Mouse (Mus musculus) heart, embryonic 14.5 days (tissue): ENCODE data around the gene Abca16. TPM values are rescaled to one million over a fixed set of nuclear protein-coding genes. Genes with fewer than 3 reads are reported as not detected.
A peak's percentile ranks its signal among the peaks of the same experiment; 100 is the strongest.

Experiments used
- ATAC-seq: fragments of 200-750 bp; cut with Nextera tagmentation; 2 replicates; pipeline ENCODE4 v1.8.0; 2017; ENCODE audit warnings: low read depth, moderate TSS enrichment; ENCODE audit not compliant: insufficient number of reproducible peaks, insufficient read depth, low FRiP score
- H3K27ac ChIP-seq, 2 experiments: fragments of 200-500 bp in 1 of 2; fragments of 300-500 bp in 1 of 2; sonication (generic) in 1 of 2; replicated peaks in 1 of 2; 2 replicates each; pipeline ENCODE4 v1.5.1; 2012 to 2014; ENCODE audit warnings: low read depth in 2 of 2, low read length in 2 of 2, control low read depth in 1 of 2, mild to moderate bottlenecking in 1 of 2, mixed read lengths in 1 of 2; ENCODE audit not compliant: control insufficient read depth in 1 of 2, insufficient read depth in 1 of 2
- H3K27me3 ChIP-seq: fragments of 300-500 bp; sonication (generic); 2 replicates; pipeline ENCODE4 v1.6.1; 2014; ENCODE audit warnings: mild to moderate bottlenecking, low read length, control low read depth; ENCODE audit not compliant: control insufficient read depth, insufficient read depth
- H3K36me3 ChIP-seq: fragments of 300-500 bp; sonication (generic); 2 replicates; pipeline ENCODE4 v1.6.1; 2014; ENCODE audit warnings: mild to moderate bottlenecking, control low read depth, low read length, mixed read lengths; ENCODE audit not compliant: control insufficient read depth, insufficient read depth
- H3K4me1 ChIP-seq, 2 experiments: fragments of 200-500 bp in 1 of 2; fragments of 300-500 bp in 1 of 2; sonication (generic) in 1 of 2; 2 replicates each; pipeline ENCODE4 v1.6.1; 2012 to 2014; ENCODE audit warnings: low read length in 2 of 2, control low read depth in 1 of 2, mixed read lengths in 1 of 2; ENCODE audit not compliant: control insufficient read depth in 2 of 2, insufficient read depth in 2 of 2
- H3K4me2 ChIP-seq: fragments of 300-500 bp; sonication (generic); 2 replicates; pipeline ENCODE4 v1.6.1; 2014; ENCODE audit warnings: mild to moderate bottlenecking, low read length
- H3K4me3 ChIP-seq, 2 experiments: fragments of 200-500 bp in 1 of 2; fragments of 300-500 bp in 1 of 2; sonication (generic) in 1 of 2; 2 replicates each; pipeline ENCODE4 v1.5.1; 2012 to 2014; ENCODE audit warnings: low read length in 2 of 2, mild to moderate bottlenecking in 2 of 2, control low read depth in 1 of 2, low read depth in 1 of 2, moderate library complexity in 1 of 2; ENCODE audit not compliant: control insufficient read depth in 1 of 2, insufficient read depth in 1 of 2
- H3K9ac ChIP-seq: fragments of 300-500 bp; sonication (generic); 2 replicates; pipeline ENCODE4 v1.6.1; 2014; ENCODE audit warnings: mild to moderate bottlenecking, low read length
- H3K9me3 ChIP-seq: fragments of 300-500 bp; sonication (generic); 2 replicates; pipeline ENCODE4 v1.6.1; 2016; ENCODE audit warnings: low read length, control low read depth; ENCODE audit not compliant: control insufficient read depth
- WGBS: fragments of 180-500 bp; shearing (Covaris S2); extraction: QIAGEN DNeasy Blood & Tissue Kit; methylation state at CpG from one replicate; pipeline ENCODE4 v1.1.7; 2014; 5-methylcytosine and 5-hydroxymethylcytosine counted together
- polyA plus RNA-seq: library from polyadenylated mRNA; unstranded; fragments of >200 nt; fragmentation: Nextera tagmentation; extraction: Ambion mirVana; gene quantifications from 2 replicates; pipeline ENCODE4 v1.2.1, GENCODE M21; 2014

Abca16 gene
- polyA plus RNA-seq = not detected in 2 replicates

DNA sequence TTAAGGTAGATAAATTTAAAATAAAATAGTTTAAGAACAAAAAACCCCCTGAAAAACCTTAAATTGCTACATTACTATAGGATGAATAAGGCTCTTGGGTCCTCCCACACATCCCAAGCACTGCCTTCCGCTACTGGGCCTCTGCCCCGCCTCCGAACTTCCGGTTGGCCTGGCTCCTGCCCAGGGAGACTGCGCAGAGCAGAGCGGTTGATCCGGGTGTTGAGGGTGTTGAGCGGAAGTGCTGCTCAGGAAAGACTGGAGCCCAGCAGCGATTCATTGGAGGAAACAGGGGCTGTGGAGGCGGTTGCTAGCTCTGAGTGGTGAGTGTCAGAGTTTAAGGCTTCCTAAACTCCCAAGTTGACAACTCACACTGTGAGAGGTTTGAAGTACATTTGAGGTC lies at the start of gene Abca16:
Gene Abca16 (plus strand): TSS at position 201 of the 400 bp plus-strand sequence.
- H3K4me2 ChIP-seq = no peak within 1 kb of the TSS
- 70% methylated on average over 10 of the region's 10 CpGs for WGBS
- H3K27ac ChIP-seq = no peak within 1 kb of the TSS
- ATAC-seq = no peak
- H3K9me3 ChIP-seq = no peaks in the 10 kb centered on the region
- no peak within 1 kb of the TSS for H3K4me3 ChIP-seq
- H3K4me1 ChIP-seq = no peaks in the 10 kb centered on the region
- no peaks in the 10 kb centered on the region for H3K36me3 ChIP-seq
- no peak within 1 kb of the TSS for H3K9ac ChIP-seq
- no peaks in the 10 kb centered on the region for H3K27me3 ChIP-seq

DNA sequence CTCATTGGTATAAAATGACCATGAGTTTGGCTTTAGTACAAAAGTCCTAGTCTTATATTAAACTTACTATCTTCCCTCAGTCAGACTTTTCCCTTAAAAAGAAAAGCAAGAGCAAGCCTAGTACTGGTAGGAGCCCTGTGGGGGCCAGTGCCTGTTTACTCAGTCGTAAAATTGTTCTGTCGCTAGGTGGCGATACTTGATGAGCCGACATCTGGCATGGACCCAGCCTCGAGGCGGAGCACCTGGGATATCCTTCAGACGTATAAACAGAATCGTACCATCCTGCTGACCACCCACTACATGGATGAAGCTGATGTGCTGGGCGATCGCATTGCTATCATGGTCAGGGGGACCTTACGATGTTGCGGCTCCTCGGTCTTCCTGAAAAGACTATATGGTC lies 48.3 kb upstream of the Abca16 start:
- Histone ChIP-seq H3K4me1 (no peaks in the 10 kb centered on the region), H3K27ac (no peak overlapping the region), H3K4me3 (no peak overlapping the region), H3K27me3 (no peaks in the 10 kb centered on the region), H3K4me2 (no peak overlapping the region), H3K36me3 (no peaks in the 10 kb centered on the region), H3K9me3 (no peaks in the 10 kb centered on the region), H3K9ac (no peak overlapping the region)
- no peak for ATAC-seq
- 35% methylated on average over 13 of the region's 13 CpGs for WGBS

DNA sequence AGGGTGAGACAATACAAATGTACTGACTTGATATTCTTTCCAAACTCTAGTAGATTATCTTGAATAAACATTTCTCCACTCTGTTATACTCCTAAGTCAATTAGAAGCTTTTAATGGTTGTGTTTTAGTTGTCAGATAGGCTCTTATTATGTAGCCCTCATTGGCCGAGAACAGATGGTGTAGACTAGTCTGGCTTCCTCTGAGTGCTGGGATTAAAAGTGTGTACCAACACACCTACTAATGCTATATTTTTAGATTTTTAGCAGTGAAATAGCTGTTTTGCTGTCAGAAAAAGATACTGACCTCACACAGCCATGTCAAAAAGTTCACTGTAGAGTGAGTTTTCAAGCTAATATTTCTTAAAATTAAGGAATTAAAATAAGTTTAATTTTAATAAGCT lies 2.9 kb downstream of the Abca16 start:
- Histone ChIP-seq H3K4me2 (no peak overlapping the region), H3K4me3 (no peak overlapping the region), H3K27ac (no peak overlapping the region), H3K27me3 (no peaks in the 10 kb centered on the region), H3K4me1 (no peaks in the 10 kb centered on the region), H3K9me3 (no peaks in the 10 kb centered on the region), H3K9ac (no peak overlapping the region), H3K36me3 (no peaks in the 10 kb centered on the region)
- no peak for ATAC-seq
- 70% methylated on average over 1 of the region's 1 CpGs for WGBS

DNA sequence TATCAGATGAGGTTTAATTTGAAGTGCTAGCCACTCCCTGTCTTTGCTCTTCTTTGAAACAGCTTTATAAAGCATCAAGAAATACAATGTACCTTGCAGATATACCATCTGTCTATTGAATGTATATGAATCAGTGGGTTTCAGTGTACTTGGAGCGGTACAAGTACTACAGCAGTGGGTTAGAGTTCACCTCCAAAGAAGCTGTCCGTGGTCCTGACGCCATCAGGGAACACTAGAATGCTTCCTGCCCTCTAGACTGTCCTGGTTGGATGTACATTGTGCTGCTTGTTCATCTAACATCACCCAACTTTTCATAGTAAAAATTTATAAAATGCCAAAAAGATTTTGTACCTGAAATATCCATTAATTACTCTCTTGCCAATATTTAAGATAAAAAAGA lies 17.2 kb downstream of the Abca16 start:
- ATAC-seq = no peak
- 23% methylated on average over 3 of the region's 3 CpGs for WGBS
- Histone ChIP-seq H3K4me3 (no peak overlapping the region), H3K4me2 (no peak overlapping the region), H3K36me3 (no peaks in the 10 kb centered on the region), H3K9me3 (no peaks in the 10 kb centered on the region), H3K27me3 (no peaks in the 10 kb centered on the region), H3K9ac (no peak overlapping the region), H3K4me1 (no peaks in the 10 kb centered on the region), H3K27ac (no peak overlapping the region)

DNA sequence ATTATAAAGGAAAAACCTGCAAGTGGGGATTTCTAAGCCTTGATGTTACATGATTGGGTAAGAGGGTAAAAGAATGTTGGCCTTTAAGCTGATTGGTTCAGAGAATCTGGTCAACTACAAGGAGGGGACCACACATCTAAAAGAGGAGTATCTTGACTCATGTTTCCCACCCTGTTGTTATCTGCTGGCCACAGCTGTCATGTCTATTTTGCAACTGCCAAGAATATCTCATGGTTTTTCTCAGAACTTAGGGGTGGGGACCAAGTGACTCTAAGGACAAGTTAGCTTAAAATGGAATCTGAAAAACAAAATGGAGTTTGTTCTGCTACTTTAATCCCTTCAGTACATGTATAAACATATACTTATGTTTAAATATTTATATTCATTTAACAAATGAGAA lies 22.0 kb downstream of the Abca16 start:
- no peak overlapping the region for H3K4me3 ChIP-seq
- H3K4me1 ChIP-seq = no peaks in the 10 kb centered on the region
- H3K9ac ChIP-seq = no peak overlapping the region
- no peak overlapping the region for H3K4me2 ChIP-seq
- H3K36me3 ChIP-seq = no peaks in the 10 kb centered on the region
- no peaks in the 10 kb centered on the region for H3K27me3 ChIP-seq
- no peaks in the 10 kb centered on the region for H3K9me3 ChIP-seq
- ATAC-seq = no peak
- H3K27ac ChIP-seq = no peak overlapping the region

DNA sequence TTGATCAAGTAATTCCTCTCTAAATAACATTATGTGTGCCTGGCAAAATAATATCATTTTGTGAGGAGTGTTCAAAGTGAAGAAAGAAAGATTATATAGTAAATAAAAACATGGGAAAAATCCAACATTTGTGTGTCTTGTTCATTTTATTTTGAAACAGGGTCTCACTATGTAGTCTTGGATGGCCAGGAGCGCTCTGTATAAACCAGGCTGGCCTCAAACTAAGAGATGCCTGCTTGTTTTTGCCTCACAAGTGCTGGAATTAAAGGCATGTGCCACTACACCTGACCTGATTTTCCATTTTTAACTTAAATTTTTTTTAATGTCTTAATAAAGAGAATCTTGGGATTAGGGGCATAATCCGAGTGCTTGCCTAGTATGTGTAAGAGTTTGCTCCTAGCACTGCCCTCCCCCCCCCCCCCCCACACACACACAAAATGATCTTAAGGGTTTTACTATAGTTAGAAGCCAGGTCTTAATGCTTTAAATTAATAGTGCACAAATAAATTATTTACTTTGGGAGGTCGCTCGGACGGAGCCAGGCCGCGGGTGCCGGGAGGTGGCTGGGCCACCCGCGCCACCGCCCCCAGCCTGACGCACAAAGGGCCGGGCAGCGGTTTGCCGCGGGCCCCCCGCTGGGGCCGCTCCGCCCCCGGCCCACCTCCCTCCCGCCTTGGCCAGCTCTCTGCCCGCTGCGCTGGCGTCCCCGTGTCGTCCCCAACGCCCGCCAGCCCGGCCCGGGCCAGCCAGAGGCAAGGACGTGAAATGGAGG lies 94.6 kb downstream of the Abca16 start:
- Histone ChIP-seq H3K4me2 (peak overlapping the region; percentile 78), H3K4me3 (peak overlapping the region; percentile 23 to 41), H3K27me3 (no peaks in the 10 kb centered on the region), H3K36me3 (no peaks in the 10 kb centered on the region), H3K9ac (peak overlapping the region; percentile 42), H3K9me3 (no peaks in the 10 kb centered on the region), H3K4me1 (no peaks in the 10 kb centered on the region), H3K27ac (no peak overlapping the region)
- ATAC-seq = no peak
- 13% methylated on average over 27 of the region's 31 CpGs for WGBS

DNA sequence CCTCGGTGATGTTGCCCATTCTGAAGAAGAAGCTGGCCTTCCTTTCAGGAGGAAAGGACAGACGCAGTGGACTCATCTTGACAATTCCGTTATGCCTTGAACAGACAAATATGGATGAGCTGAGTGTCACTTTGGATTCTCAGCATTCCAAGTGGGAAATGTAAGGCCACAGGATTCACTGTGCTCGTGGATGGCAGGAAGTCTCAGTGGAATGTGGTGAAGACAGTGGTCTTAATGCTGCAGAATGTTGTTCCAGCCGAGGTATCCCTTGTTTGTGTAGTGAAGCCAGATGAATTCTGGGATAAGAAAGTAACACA lies 95.2 kb downstream of the Abca16 start:
- 13% methylated on average over 5 of the region's 5 CpGs for WGBS
- H3K4me1 ChIP-seq = no peaks in the 10 kb centered on the region
- H3K4me3 ChIP-seq = peak overlapping the region; percentile 23 to 41
- H3K9ac ChIP-seq = peak overlapping the region; percentile 42; the same call in 1 of the 2 replicates
- peak overlapping the region; percentile 78 for H3K4me2 ChIP-seq
- no peaks in the 10 kb centered on the region for H3K9me3 ChIP-seq
- H3K27me3 ChIP-seq = no peaks in the 10 kb centered on the region
- H3K36me3 ChIP-seq = no peaks in the 10 kb centered on the region
- no peak for ATAC-seq
- H3K27ac ChIP-seq = no peak overlapping the region

DNA sequence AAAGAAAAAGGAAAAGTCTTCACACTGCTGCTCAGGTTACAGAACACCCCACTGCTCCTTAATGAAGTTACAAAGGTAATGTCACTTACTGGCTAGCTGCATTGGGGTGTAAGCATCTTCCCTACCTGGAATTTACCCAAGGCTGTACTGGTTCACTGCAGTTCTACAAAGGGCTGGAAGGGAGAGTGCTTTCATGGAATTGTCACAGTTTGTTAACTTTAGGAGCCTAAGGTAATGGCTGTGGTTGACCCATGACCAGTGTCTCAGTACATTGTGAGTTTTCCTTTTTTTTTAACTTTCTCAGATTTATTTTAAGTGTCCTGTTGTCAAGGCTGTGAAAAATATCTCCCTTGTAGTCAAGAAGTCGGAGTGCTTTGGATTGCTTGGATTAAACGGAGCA lies 125.4 kb downstream of the Abca16 start:
- no peak overlapping the region for H3K4me2 ChIP-seq
- no peaks in the 10 kb centered on the region for H3K4me1 ChIP-seq
- H3K36me3 ChIP-seq = no peaks in the 10 kb centered on the region
- no peaks in the 10 kb centered on the region for H3K27me3 ChIP-seq
- H3K4me3 ChIP-seq = no peak overlapping the region
- no peak overlapping the region for H3K27ac ChIP-seq
- no peaks in the 10 kb centered on the region for H3K9me3 ChIP-seq
- 69% methylated on average over 2 of the region's 2 CpGs for WGBS
- ATAC-seq = no peak
- H3K9ac ChIP-seq = no peak overlapping the region
